ENCODE assay signal across 8 mouse cellular contexts in genomic region chr15:99771601-99772276, GRCm38 (mm10). TPM values are rescaled to one million over a fixed set of nuclear protein-coding genes. Genes with fewer than 3 reads are reported as not detected.
A peak's percentile ranks its signal among the peaks of the same experiment; 100 is the strongest.
DNase-seq lines count a peak whose midpoint lies in the region; ATAC-seq and TF ChIP-seq lines count a peak whose summit lies in the region.

No protein-coding gene starts in this region.

- TF ChIP-seq CTCF in testis, adult 2 months (IDR thresholded peaks at IDR 0.05; ENCODE audit: control insufficient read depth, insufficient read depth, insufficient replicate concordance, low read depth, low read length): no peak
- no peak for TF ChIP-seq CTCF in embryonic fibroblast, embryonic 13.5 days (IDR thresholded peaks at IDR 0.05; ENCODE audit: borderline replicate concordance, insufficient read depth, low read length)

- H3K4me2 ChIP-seq in hindbrain, embryonic 12.5 days (replicated peaks): peak overlapping the region; percentile 79
- peak overlapping the region; percentile 94 for H3K4me2 ChIP-seq in liver, embryonic 11.5 days
- peak overlapping the region; percentile 80 for H3K4me2 ChIP-seq in neural tube, embryonic 14.5 days (ENCODE audit: low read depth, low read length)

- peak overlapping the region; percentile 91 for H3K27ac ChIP-seq in testis, adult 2 months (ENCODE audit: control insufficient read depth, insufficient read depth, low read depth, low read length)
- peak overlapping the region; percentile 64 for H3K27ac ChIP-seq in embryonic fibroblast, embryonic 13.5 days (ENCODE audit: insufficient read depth, low read length)
- H3K27ac ChIP-seq in hindbrain, embryonic 12.5 days: peak overlapping the region; percentile 93
- peak overlapping the region; percentile 5 for H3K27ac ChIP-seq in liver, embryonic 11.5 days (ENCODE audit: low read depth, low read length)
- peak overlapping the region; percentile 93 for H3K27ac ChIP-seq in neural tube, embryonic 14.5 days (ENCODE audit: low read depth, low read length)

- H3K9ac ChIP-seq in hindbrain, embryonic 12.5 days: peak overlapping the region; percentile 96
- peak overlapping the region; percentile 74 for H3K9ac ChIP-seq in liver, embryonic 11.5 days (ENCODE audit: low read depth, low read length)
- peak overlapping the region; percentile 95 for H3K9ac ChIP-seq in neural tube, embryonic 14.5 days (replicated peaks; ENCODE audit: low read depth, low read length)

- peak; percentile 81 for ATAC-seq in hindbrain, embryonic 12.5 days (ENCODE audit: low FRiP score)
- peak; percentile 57 for ATAC-seq in liver, embryonic 11.5 days (replicated peaks; ENCODE audit: low FRiP score)
- peak; percentile 75 for ATAC-seq in neural tube, embryonic 14.5 days (ENCODE audit: low read depth)

- H3K36me3 ChIP-seq in testis, adult 2 months (ENCODE audit: control insufficient read depth, insufficient read depth, low read length): no peaks in the 10 kb centered on the region
- no peaks in the 10 kb centered on the region for H3K36me3 ChIP-seq in hindbrain, embryonic 12.5 days
- H3K36me3 ChIP-seq in liver, embryonic 11.5 days (ENCODE audit: control insufficient read depth, insufficient read depth, low read length): no peaks in the 10 kb centered on the region
- no peaks in the 10 kb centered on the region for H3K36me3 ChIP-seq in neural tube, embryonic 14.5 days (ENCODE audit: control insufficient read depth, insufficient read depth, low read length)

- TF ChIP-seq POLR2A in testis, adult 2 months (IDR thresholded peaks at IDR 0.05; ENCODE audit: control insufficient read depth, low read depth, low read length): no peak
- TF ChIP-seq POLR2A in embryonic fibroblast, embryonic 13.5 days (IDR thresholded peaks at IDR 0.05; ENCODE audit: low read depth, low read length): no peak; the same call in 1 of the 2 replicates

- H3K4me1 ChIP-seq in testis, adult 2 months (ENCODE audit: control insufficient read depth, insufficient read depth, low read length): peaks cover 9% of the 10 kb centered on the region
- peaks cover 3% of the 10 kb centered on the region; the same call in 1 of the 2 replicates for H3K4me1 ChIP-seq in embryonic fibroblast, embryonic 13.5 days (ENCODE audit: control insufficient read depth, insufficient read depth, low read length)
- H3K4me1 ChIP-seq in hindbrain, embryonic 12.5 days: peaks cover 17% of the 10 kb centered on the region
- peaks cover 12% of the 10 kb centered on the region for H3K4me1 ChIP-seq in liver, embryonic 11.5 days (replicated peaks; ENCODE audit: control insufficient read depth, insufficient read depth, low read length)
- H3K4me1 ChIP-seq in neural tube, embryonic 14.5 days (ENCODE audit: control insufficient read depth, insufficient read depth, low read length): peaks cover 13% of the 10 kb centered on the region

- peak overlapping the region; percentile 98 for H3K4me3 ChIP-seq in testis, adult 2 months (ENCODE audit: control insufficient read depth, low read depth, low read length)
- H3K4me3 ChIP-seq in embryonic fibroblast, embryonic 13.5 days (ENCODE audit: insufficient read depth, low read length): peak overlapping the region; percentile 76
- H3K4me3 ChIP-seq in hindbrain, embryonic 12.5 days: peak overlapping the region; percentile 84
- peak overlapping the region; percentile 60 for H3K4me3 ChIP-seq in liver, embryonic 11.5 days (ENCODE audit: low read depth, low read length)
- H3K4me3 ChIP-seq in neural tube, embryonic 14.5 days (ENCODE audit: low read depth, low read length): peak overlapping the region; percentile 79

- under 1% methylated on average over 57 of the region's 59 CpGs for WGBS in hindbrain, embryonic 12.5 days
- under 1% methylated on average over 59 of the region's 59 CpGs for WGBS in liver, embryonic 11.5 days
- WGBS in neural tube, embryonic 14.5 days: under 1% methylated on average over 58 of the region's 59 CpGs

- no peaks in the 10 kb centered on the region for H3K27me3 ChIP-seq in testis, adult 2 months (ENCODE audit: control insufficient read depth, insufficient read depth, low read length)
- no peaks in the 10 kb centered on the region for H3K27me3 ChIP-seq in hindbrain, embryonic 12.5 days
- H3K27me3 ChIP-seq in liver, embryonic 11.5 days (replicated peaks; ENCODE audit: control insufficient read depth, insufficient read depth, low read length): no peaks in the 10 kb centered on the region
- H3K27me3 ChIP-seq in neural tube, embryonic 14.5 days (ENCODE audit: control insufficient read depth, insufficient read depth, low read length): no peaks in the 10 kb centered on the region

- peak; percentile 42 to 52 for DNase-seq in adrenal gland, adult 18-20 months (ENCODE audit: low spot score in 2 of 2)
- DNase-seq in adrenal gland, adult 2 months: no peak
- no peak for DNase-seq in testis, postnatal 10 days (ENCODE audit: low spot score)
- DNase-seq in liver, embryonic 11.5 days (ENCODE audit: low spot score): no peak

- H3K9me3 ChIP-seq in hindbrain, embryonic 12.5 days (replicated peaks): no peaks in the 10 kb centered on the region
- no peaks in the 10 kb centered on the region for H3K9me3 ChIP-seq in liver, embryonic 11.5 days (ENCODE audit: control insufficient read depth, low read length)
- H3K9me3 ChIP-seq in neural tube, embryonic 14.5 days (ENCODE audit: control insufficient read depth, low read length): no peaks in the 10 kb centered on the region

RNA-seq across cellular contexts. Expression of gene Cers5, which starts 0.9 kb away (rescaled TPM):
- total RNA-seq in adrenal gland, adult 18-20 months (2021): 10 to 100 TPM; 40.8 to 53.7 TPM
- total RNA-seq in adrenal gland, adult 2 months (2021): 10 to 100 TPM; 46.4 to 54.6 TPM
- 26.1 and 32.6 TPM in 2 replicates for polyA plus RNA-seq in adrenal gland, adult 2 months (2012; rRNA removed)
- 19.4 and 23.4 TPM in 2 replicates for polyA plus RNA-seq in testis, adult 2 months (2012; rRNA removed)
- 75.9 and 82.1 TPM in 2 replicates for polyA plus RNA-seq in embryonic fibroblast, embryonic 13.5 days (2011; ENCODE audit: insufficient read length, low read depth, missing spikeins)
- polyA plus RNA-seq in hindbrain, embryonic 12.5 days (2016; fragmentation: Nextera tagmentation; extraction: Ambion mirVana): 66.8 and 69.3 TPM in 2 replicates
- polyA plus RNA-seq in liver, embryonic 11.5 days (2014; fragmentation: Nextera tagmentation; extraction: Ambion mirVana): 32.3 and 34.7 TPM in 2 replicates
- polyA plus RNA-seq in neural tube, embryonic 14.5 days (2014; fragmentation: Nextera tagmentation; extraction: Ambion mirVana): 82.5 and 83.3 TPM in 2 replicates

RNA-seq across cellular contexts. Expression of gene Cox14, which starts 46.3 kb away (rescaled TPM):
- 100 to 1,000 TPM; 181 to 213 TPM for total RNA-seq in adrenal gland, adult 18-20 months (2021)
- 100 to 1,000 TPM; 202 to 243 TPM for total RNA-seq in adrenal gland, adult 2 months (2021)
- polyA plus RNA-seq in adrenal gland, adult 2 months (2012; rRNA removed): 685 and 754 TPM in 2 replicates
- 50.5 and 51.6 TPM in 2 replicates for polyA plus RNA-seq in testis, adult 2 months (2012; rRNA removed)
- 58.2 and 66.5 TPM in 2 replicates for polyA plus RNA-seq in embryonic fibroblast, embryonic 13.5 days (2011; ENCODE audit: insufficient read length, low read depth, missing spikeins)
- polyA plus RNA-seq in hindbrain, embryonic 12.5 days (2016; fragmentation: Nextera tagmentation; extraction: Ambion mirVana): 152 and 156 TPM in 2 replicates
- polyA plus RNA-seq in liver, embryonic 11.5 days (2014; fragmentation: Nextera tagmentation; extraction: Ambion mirVana): 134 and 153 TPM in 2 replicates
- 196 and 204 TPM in 2 replicates for polyA plus RNA-seq in neural tube, embryonic 14.5 days (2014; fragmentation: Nextera tagmentation; extraction: Ambion mirVana)

RNA-seq across cellular contexts. Expression of gene Gpd1, which starts 54.4 kb away (rescaled TPM):
- total RNA-seq in adrenal gland, adult 18-20 months (2021): 1,000 to 10,000 TPM; 1,249 to 2,641 TPM
- total RNA-seq in adrenal gland, adult 2 months (2021): 1,000 to 10,000 TPM; 1,060 to 1,239 TPM
- 708 and 828 TPM in 2 replicates for polyA plus RNA-seq in adrenal gland, adult 2 months (2012; rRNA removed)
- 16.6 and 16.9 TPM in 2 replicates for polyA plus RNA-seq in testis, adult 2 months (2012; rRNA removed)
- 0.53 and 0.54 TPM in 2 replicates for polyA plus RNA-seq in embryonic fibroblast, embryonic 13.5 days (2011; ENCODE audit: insufficient read length, low read depth, missing spikeins)
- polyA plus RNA-seq in hindbrain, embryonic 12.5 days (2016; fragmentation: Nextera tagmentation; extraction: Ambion mirVana): 0.69 and 0.92 TPM in 2 replicates
- 3.4 and 4.3 TPM in 2 replicates for polyA plus RNA-seq in liver, embryonic 11.5 days (2014; fragmentation: Nextera tagmentation; extraction: Ambion mirVana)
- 1.2 and 1.3 TPM in 2 replicates for polyA plus RNA-seq in neural tube, embryonic 14.5 days (2014; fragmentation: Nextera tagmentation; extraction: Ambion mirVana)

Comparison
In these comparisons a context has a peak if more than half of its experiments do, and no peak if none do; other contexts are left out.
1. DNase-seq: peak in adrenal gland, adult 18-20 months (2 of 2); none in adrenal gland, adult 2 months (single experiment), testis, postnatal 10 days (single experiment) and liver, embryonic 11.5 days (single experiment).
2. H3K27ac ChIP-seq: peak in every context shown above with its lines; median percentile 93 in hindbrain, embryonic 12.5 days; 93 in neural tube, embryonic 14.5 days; 91 in testis, adult 2 months; 64 in embryonic fibroblast, embryonic 13.5 days; 5 in liver, embryonic 11.5 days.
3. RNA of gene Gpd1, which starts 54.4 kb away (polyA plus RNA-seq): 708 to 828 TPM in adrenal gland, adult 2 months; 16.6 to 16.9 TPM in testis, adult 2 months, 3.4 to 4.3 TPM in liver, embryonic 11.5 days, 1.2 to 1.3 TPM in neural tube, embryonic 14.5 days, 0.69 to 0.92 TPM in hindbrain, embryonic 12.5 days and 0.53 to 0.54 TPM in embryonic fibroblast, embryonic 13.5 days; every median in the first group is over 10 times any median in the second.
4. Peak in every context shown above with its lines, with median percentiles within 50 percentile points of each other: H3K4me3 ChIP-seq, ATAC-seq, H3K4me2 ChIP-seq and H3K9ac ChIP-seq.